Mouse (Mus musculus): ENCODE results near the gene V1ra8. TPM values are rescaled to one million over a fixed set of nuclear protein-coding genes. Genes with fewer than 3 reads are reported as not detected.

Gene V1ra8
- not detected in 4 replicates for total RNA-seq (2023; ENCODE audit: inconsistent age)

GRCm38 (mm10) chr6:90202493-90202892 lies at the start of gene V1ra8:
TSS of gene V1ra8 (plus strand) at chr6:90202793.

GRCm38 (mm10) chr6:90174508-90174907 lies 28.1 kb upstream of the V1ra8 start, which contains the start of gene Vmn1r52:
TSS of gene Vmn1r52 (plus strand) at chr6:90174808.

DNA sequence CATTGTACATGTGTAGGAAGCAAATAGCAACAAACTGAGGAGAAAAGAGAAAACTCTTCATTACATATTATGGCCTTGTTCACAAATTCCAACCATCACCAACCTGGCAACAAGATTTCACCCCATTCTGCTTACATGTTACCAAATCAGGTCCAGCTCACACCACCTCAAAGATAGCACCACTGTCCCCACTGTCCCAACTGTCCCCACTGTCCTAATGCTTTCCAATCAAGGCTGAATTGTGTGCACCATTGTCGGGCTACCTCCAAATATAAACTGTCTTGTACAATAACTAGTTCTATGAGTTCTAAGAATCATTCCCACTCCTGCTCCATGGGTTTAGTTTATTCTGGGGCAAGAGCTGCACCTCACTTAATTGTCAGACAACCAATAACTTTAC lies 21.7 kb downstream of the V1ra8 start, which contains the start of gene Vmn1r53:
TSS of gene Vmn1r53 (minus strand) at position 101 of the 400 bp plus-strand sequence.

DNA sequence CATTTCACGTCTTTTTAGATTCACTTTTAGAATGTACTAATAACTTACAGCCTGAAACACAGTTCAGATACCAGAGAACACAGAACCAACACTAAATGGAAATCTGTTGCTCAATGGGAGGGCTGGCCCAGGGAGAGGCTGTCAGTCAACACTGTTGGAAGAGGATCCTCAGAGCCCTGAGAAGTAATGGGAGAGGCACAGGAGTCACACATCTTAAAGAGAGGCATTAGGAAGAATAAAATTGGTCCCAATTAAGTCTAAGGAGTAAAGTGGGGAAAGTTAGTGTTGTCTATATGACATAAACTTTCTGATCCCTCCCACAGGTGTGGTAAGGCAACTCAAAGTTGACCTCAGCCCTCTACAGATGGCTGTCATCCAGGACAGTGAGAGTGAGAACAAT lies 43.4 kb downstream of the V1ra8 start, which contains the start of gene Vmn1r54:
TSS of gene Vmn1r54 (plus strand) at position 301 of the 400 bp plus-strand sequence.

Other genes starting within 250 kb of the V1ra8 start
- not detected in 4 replicates for gene Vmn1r46, start 233.5 kb upstream of the V1ra8 start, total RNA-seq (2023; ENCODE audit: inconsistent age)
- gene Vmn1r47, start 186.6 kb upstream of the V1ra8 start, total RNA-seq (2023; ENCODE audit: inconsistent age): not detected in 4 replicates
- gene Vmn1r48, start 166.0 kb upstream of the V1ra8 start, total RNA-seq (2023; ENCODE audit: inconsistent age): not detected in 4 replicates
- not detected in 4 replicates for gene Vmn1r49, start 124.3 kb upstream of the V1ra8 start, total RNA-seq (2023; ENCODE audit: inconsistent age)
- not detected in 4 replicates for gene Vmn1r50, start 101.4 kb upstream of the V1ra8 start, total RNA-seq (2023; ENCODE audit: inconsistent age)
- not detected in 4 replicates for gene Vmn1r51, start 80.2 kb upstream of the V1ra8 start, total RNA-seq (2023; ENCODE audit: inconsistent age)
- gene Vmn1r52, start 28.0 kb upstream of the V1ra8 start, total RNA-seq (2023; ENCODE audit: inconsistent age): not detected in 4 replicates
- gene Vmn1r53, start 21.6 kb downstream of the V1ra8 start, total RNA-seq (2023; ENCODE audit: inconsistent age): not detected in 4 replicates
- gene Vmn1r54, start 43.5 kb downstream of the V1ra8 start, total RNA-seq (2023; ENCODE audit: inconsistent age): not detected in 4 replicates
- not detected in 4 replicates for gene BC048671, start 98.4 kb downstream of the V1ra8 start, total RNA-seq (2023; ENCODE audit: inconsistent age)
- not detected in 4 replicates for gene Chst13, start 122.4 kb downstream of the V1ra8 start, total RNA-seq (2023; ENCODE audit: inconsistent age)
- gene Uroc1, start 130.5 kb downstream of the V1ra8 start, total RNA-seq (2023; ENCODE audit: inconsistent age): not detected in 4 replicates
- 26.4 to 31.6 TPM (median 29.4 TPM) in 4 replicates for gene Zxdc, start 166.7 kb downstream of the V1ra8 start, total RNA-seq (2023; ENCODE audit: inconsistent age)
- gene Cfap100, start 226.0 kb downstream of the V1ra8 start, total RNA-seq (2023; ENCODE audit: inconsistent age): not detected in 4 replicates